Mouse (Mus musculus) liver, adult 2 months (tissue): ENCODE data around the gene Map3k13. TPM values are rescaled to one million over a fixed set of nuclear protein-coding genes. Genes with fewer than 3 reads are reported as not detected.

Experiments
- DNase-seq: peaks from one replicate; pipeline ENCODE4 v3.0.0-alpha.2; 2011; ENCODE audit warnings: low read depth, low spot score; ENCODE audit errors: extremely low read depth
- H3K27ac ChIP-seq: fragments of 200-500 bp; replicated peaks from 2 replicates; pipeline ENCODE4 v1.5.1; 2012; ENCODE audit warnings: low read depth, mild to moderate bottlenecking, control low read depth, inconsistent platforms, low read length; ENCODE audit not compliant: insufficient read depth
- H3K27me3 ChIP-seq: fragments of 200-500 bp; 2 replicates; pipeline ENCODE4 v1.6.1; 2012; ENCODE audit warnings: mild to moderate bottlenecking, moderate library complexity, low read length, inconsistent platforms; ENCODE audit not compliant: control insufficient read depth, insufficient read depth
- H3K36me3 ChIP-seq: fragments of 200-500 bp; 2 replicates; pipeline ENCODE4 v1.6.1; 2012; ENCODE audit warnings: low read length, inconsistent platforms; ENCODE audit not compliant: control insufficient read depth, insufficient read depth
- H3K4me1 ChIP-seq: fragments of 200-500 bp; 2 replicates; pipeline ENCODE4 v1.6.1; 2011; ENCODE audit warnings: low read length; ENCODE audit not compliant: control insufficient read depth, insufficient read depth
- H3K4me3 ChIP-seq: fragments of 200-500 bp; 2 replicates; pipeline ENCODE4 v1.5.1; 2011; ENCODE audit warnings: low read depth, mild to moderate bottlenecking, control low read depth, low read length, moderate library complexity; ENCODE audit not compliant: insufficient read depth
- H3K79me2 ChIP-seq: fragments of 200-500 bp; 2 replicates; pipeline ENCODE4 v1.6.1; 2012; ENCODE audit warnings: inconsistent platforms, mild to moderate bottlenecking, low read length, moderate library complexity; ENCODE audit not compliant: control insufficient read depth, insufficient read depth
- H3K9ac ChIP-seq: fragments of 200-500 bp; 2 replicates; pipeline ENCODE4 v1.6.1; 2012; ENCODE audit warnings: low read depth, mild to moderate bottlenecking, control low read depth, inconsistent platforms, low read length
- CTCF ChIP-seq: fragments of 200-500 bp; IDR thresholded peaks from 2 replicates; pipeline ENCODE4 v1.5.1; 2011; ENCODE audit warnings: low read depth, low read length, control low read depth
- POLR2A ChIP-seq: fragments of 200-500 bp; IDR thresholded peaks from 2 replicates; pipeline ENCODE4 v1.6.1; 2011; ENCODE audit warnings: low read length, control low read depth; ENCODE audit not compliant: insufficient read depth; ENCODE audit errors: extremely low read depth
- WGBS: fragments of 180-500 bp; shearing (Covaris S2); methylation state at CpG from one replicate; pipeline ENCODE4 v1.1.7; 2018; 5-methylcytosine and 5-hydroxymethylcytosine counted together
- polyA plus RNA-seq: library from polyadenylated mRNA; depleted of rRNA; stranded (reverse); fragments of >200 nt; gene quantifications from 2 replicates; pipeline ENCODE4 v1.2.3, GENCODE M21; 2012
- total RNA-seq: library from RNA; depleted of rRNA; stranded (reverse); fragments of >200 nt; gene quantifications from 2 replicates; pipeline ENCODE4 v1.2.3, GENCODE M21; 2014

Map3k13 gene
- total and polyA plus RNA-seq, 2 experiments: 3.8 to 7.0 TPM

DNA sequence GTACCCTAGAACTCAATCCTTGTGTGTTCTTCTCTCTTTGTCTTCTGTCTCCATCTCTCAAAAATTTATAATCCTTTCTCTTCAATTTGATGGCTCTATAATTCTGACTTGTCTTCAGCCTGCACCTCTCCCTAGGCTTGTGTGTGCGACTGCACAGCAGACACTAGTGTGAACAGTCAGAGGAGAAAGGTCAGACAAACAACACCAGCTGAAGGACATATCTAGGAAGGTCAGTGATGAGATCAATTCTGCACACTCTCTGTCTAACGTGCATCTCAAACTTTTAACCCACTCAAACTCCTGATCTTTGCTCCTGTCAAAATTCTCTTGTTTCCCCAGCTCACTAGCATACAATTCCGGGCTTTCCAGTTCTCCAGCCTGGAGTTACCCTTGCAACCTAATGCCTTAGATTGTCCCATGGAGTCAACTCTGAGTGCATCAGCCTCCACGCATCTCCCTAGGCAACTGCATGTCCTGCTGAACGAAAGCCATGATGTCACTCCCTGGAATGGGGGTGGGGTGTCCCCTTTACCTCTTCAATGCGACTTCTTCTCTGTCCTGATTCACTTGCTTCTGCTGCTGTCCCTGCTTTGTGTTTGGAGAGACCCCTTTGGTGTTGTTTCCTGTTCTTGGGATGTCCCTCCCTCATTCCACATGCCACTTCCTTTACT is 19.2 kb downstream of the Map3k13 start:
- Histone ChIP-seq H3K36me3 (peaks cover 2% of the 10 kb centered on the region; the same call in 1 of the 2 replicates), H3K27ac (no peak overlapping the region), H3K27me3 (no peaks in the 10 kb centered on the region), H3K4me3 (no peak overlapping the region), H3K9ac (no peak overlapping the region), H3K4me1 (peaks cover 9% of the 10 kb centered on the region), H3K79me2 (0 out of 2 replicates have a peak, but pooled peaks cover 3% of the 10 kb centered on the region)
- 15% methylated on average over 6 of the region's 6 CpGs for WGBS
- peak; percentile 74 for DNase-seq
- TF ChIP-seq POLR2A (no peak), CTCF (no peak)

DNA sequence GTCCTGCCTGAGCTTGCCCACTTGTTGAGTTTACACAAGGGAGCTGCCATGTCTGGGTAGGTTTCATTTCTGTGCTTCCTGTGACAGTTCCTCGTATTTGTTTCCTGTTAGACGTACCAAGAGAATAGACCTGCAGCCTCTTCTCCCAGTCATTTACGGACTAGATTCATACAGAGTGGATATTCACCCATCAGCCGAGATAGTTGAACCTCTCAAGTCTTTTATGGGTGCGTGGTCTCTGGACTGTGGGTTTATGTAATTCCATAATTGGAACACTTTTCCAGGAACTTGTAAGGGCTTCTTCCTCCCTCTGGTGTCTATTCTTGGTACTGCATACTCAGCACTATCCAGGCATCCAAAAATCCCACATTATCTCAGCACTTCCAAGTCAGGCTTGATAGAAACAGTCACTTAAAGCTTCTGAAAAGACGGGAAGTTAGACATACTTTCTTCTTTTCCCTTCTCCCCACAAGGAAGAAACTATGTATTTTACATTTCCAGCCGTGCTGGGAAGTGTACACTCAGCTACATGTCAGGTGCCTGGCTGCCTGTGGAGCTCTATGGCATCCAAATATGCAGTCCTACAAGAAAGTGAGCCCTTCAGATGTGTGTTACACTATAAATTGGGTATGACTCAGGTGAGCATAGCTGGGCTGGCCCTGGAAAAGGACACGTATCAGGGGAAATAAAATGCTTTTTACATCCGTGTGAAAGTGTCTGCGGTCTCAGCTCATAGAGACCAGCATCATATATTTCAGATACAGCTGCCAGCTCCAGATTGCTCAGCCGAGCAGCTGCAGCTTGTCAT is 20.9 kb downstream of the Map3k13 start:
- 42% methylated on average over 11 of the region's 11 CpGs for WGBS
- H3K36me3 ChIP-seq: no peaks in the 10 kb centered on the region
- H3K4me3 ChIP-seq: peak overlapping the region; percentile 41; the same call in 1 of the 2 replicates
- H3K4me1 ChIP-seq: peaks cover 11% of the 10 kb centered on the region
- 0 out of 2 replicates have a peak, but pooled peaks cover 3% of the 10 kb centered on the region for H3K79me2 ChIP-seq
- H3K27ac ChIP-seq: peak overlapping the region; percentile 31; the same call in 1 of the 2 replicates
- H3K27me3 ChIP-seq: no peaks in the 10 kb centered on the region
- peak; percentile 74 for DNase-seq
- H3K9ac ChIP-seq: peak overlapping the region; percentile 49
- TF ChIP-seq POLR2A (no peak), CTCF (peak; percentile 45)

GRCm38 (mm10) chr16:21815669-21816010 is 21.5 kb downstream of the Map3k13 start:
- Histone ChIP-seq H3K9ac (no peak overlapping the region), H3K4me3 (no peak overlapping the region), H3K27me3 (no peaks in the 10 kb centered on the region), H3K79me2 (0 out of 2 replicates have a peak, but pooled peaks cover 3% of the 10 kb centered on the region), H3K4me1 (peaks cover 11% of the 10 kb centered on the region), H3K27ac (no peak overlapping the region), H3K36me3 (no peaks in the 10 kb centered on the region)
- TF ChIP-seq POLR2A (no peak), CTCF (no peak)
- 78% methylated on average over 7 of the region's 7 CpGs for WGBS
- no peak for DNase-seq

DNA sequence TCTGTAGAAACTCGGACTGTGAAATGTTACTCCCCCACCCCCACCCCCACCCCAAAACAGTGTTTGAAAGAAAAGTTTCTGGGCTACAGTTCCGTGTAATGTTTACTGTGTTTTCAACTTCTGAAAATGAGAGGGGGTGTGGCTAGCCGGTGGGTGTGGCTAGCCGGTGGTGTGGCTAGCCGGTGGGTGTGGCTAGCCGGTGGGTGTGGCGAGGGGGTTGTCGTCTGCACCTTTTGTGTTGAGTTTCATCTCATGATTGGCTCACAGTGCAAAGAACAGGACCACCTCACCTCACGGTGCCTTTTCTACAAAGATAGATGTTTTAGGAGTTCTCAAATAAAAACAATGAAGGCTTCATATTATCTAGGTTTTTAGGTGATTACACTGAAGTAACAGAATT is 24.0 kb downstream of the Map3k13 start:
- Histone ChIP-seq H3K27me3 (no peaks in the 10 kb centered on the region), H3K79me2 (0 out of 2 replicates have a peak, but pooled peaks cover 3% of the 10 kb centered on the region), H3K4me3 (no peak overlapping the region; the same call in 1 of the 2 replicates), H3K4me1 (peaks cover 10% of the 10 kb centered on the region), H3K9ac (no peak overlapping the region), H3K36me3 (no peaks in the 10 kb centered on the region), H3K27ac (peak overlapping the region; percentile 34; the same call in 1 of the 2 replicates)
- TF ChIP-seq CTCF (no peak), POLR2A (no peak)
- 18% methylated on average over 9 of the region's 9 CpGs for whole genome bisulfite sequencing
- DNase-seq: peak; percentile 68

DNA sequence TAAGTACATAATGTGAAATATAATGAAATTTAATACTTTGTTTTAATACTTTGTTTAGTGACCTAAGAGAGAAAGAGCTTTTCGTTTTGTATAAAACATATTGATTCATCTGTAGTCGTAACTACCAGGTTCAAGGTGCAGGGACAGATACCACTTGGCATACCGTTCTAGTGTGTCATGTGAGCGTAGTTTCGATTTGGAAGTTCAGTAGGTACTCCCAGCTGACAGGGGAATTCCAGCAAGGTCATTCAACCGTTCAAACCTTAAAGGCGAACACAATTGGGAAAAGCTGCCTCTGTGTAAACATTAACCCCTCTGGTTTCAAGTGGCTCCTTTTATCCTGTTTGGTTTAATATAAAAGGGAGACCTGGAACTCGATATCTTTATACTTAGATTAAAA is 24.5 kb downstream of the Map3k13 start:
- Histone ChIP-seq H3K9ac (no peak overlapping the region), H3K27me3 (no peaks in the 10 kb centered on the region), H3K4me3 (no peak overlapping the region; the same call in 1 of the 2 replicates), H3K79me2 (0 out of 2 replicates have a peak, but pooled peaks cover 3% of the 10 kb centered on the region), H3K27ac (no peak overlapping the region), H3K36me3 (no peaks in the 10 kb centered on the region), H3K4me1 (peaks cover 6% of the 10 kb centered on the region)
- WGBS: 14% methylated on average over 8 of the region's 8 CpGs
- peak; percentile 100 for DNase-seq
- TF ChIP-seq POLR2A (no peak), CTCF (no peak)
